Mouse (Mus musculus) neural tube, embryonic 14.5 days (tissue): ENCODE measurements around the gene Gas6. TPM values are rescaled to one million over a fixed set of nuclear protein-coding genes. Genes with fewer than 3 reads are reported as not detected.

Source experiments
- ATAC-seq: fragments of 200-750 bp; cut with Nextera tagmentation; 2 replicates; pipeline ENCODE4 v1.8.0; 2017; ENCODE audit warnings: low read depth, mild to moderate bottlenecking, moderate TSS enrichment, moderate library complexity
- H3K27ac ChIP-seq: fragments of 300-500 bp; sonication (generic); 2 replicates; pipeline ENCODE4 v1.5.1; 2014; ENCODE audit warnings: low read depth, mild to moderate bottlenecking, control low read depth, low read length, moderate library complexity, mixed read lengths
- H3K27me3 ChIP-seq: fragments of 300-500 bp; sonication (generic); 2 replicates; pipeline ENCODE4 v1.6.1; 2014; ENCODE audit warnings: low read length; ENCODE audit not compliant: control insufficient read depth, insufficient read depth
- H3K36me3 ChIP-seq: fragments of 300-500 bp; sonication (generic); 2 replicates; pipeline ENCODE4 v1.6.1; 2014; ENCODE audit warnings: low read length, mixed read lengths; ENCODE audit not compliant: control insufficient read depth, insufficient read depth
- H3K4me1 ChIP-seq: fragments of 300-500 bp; sonication (generic); 2 replicates; pipeline ENCODE4 v1.6.1; 2014; ENCODE audit warnings: low read length; ENCODE audit not compliant: control insufficient read depth, insufficient read depth
- H3K4me2 ChIP-seq: fragments of 300-500 bp; sonication (generic); 2 replicates; pipeline ENCODE4 v1.6.1; 2014; ENCODE audit warnings: mild to moderate bottlenecking, low read depth, low read length, control low read depth
- H3K4me3 ChIP-seq: fragments of 300-500 bp; sonication (generic); 2 replicates; pipeline ENCODE4 v1.5.1; 2014; ENCODE audit warnings: low read depth, low read length, control low read depth, mixed read lengths
- H3K9ac ChIP-seq: fragments of 300-500 bp; sonication (generic); replicated peaks from 2 replicates; pipeline ENCODE4 v1.6.1; 2014; ENCODE audit warnings: low read depth, mild to moderate bottlenecking, control low read depth, low read length, mixed read lengths
- H3K9me3 ChIP-seq: fragments of 300-500 bp; sonication (generic); 2 replicates; pipeline ENCODE4 v1.6.1; 2016; ENCODE audit warnings: low read length; ENCODE audit not compliant: control insufficient read depth
- WGBS: fragments of 180-500 bp; shearing (Covaris S2); extraction: QIAGEN DNeasy Blood & Tissue Kit; methylation state at CpG from one replicate; pipeline ENCODE4 v1.1.7; 2014; 5-methylcytosine and 5-hydroxymethylcytosine counted together
- polyA plus RNA-seq: library from polyadenylated mRNA; unstranded; fragments of >200 nt; fragmentation: Nextera tagmentation; extraction: Ambion mirVana; gene quantifications from 2 replicates; pipeline ENCODE4 v1.2.1, GENCODE M21; 2014

Gene Gas6
- polyA plus RNA-seq, 1 experiment from 2014 or later = 26.6 TPM

- ATAC-seq = peak; percentile 7
- 62% methylated on average over 9 of the region's 9 CpGs for WGBS
- Histone ChIP-seq H3K4me2 (no peak overlapping the region), H3K4me3 (no peak overlapping the region), H3K27me3 (peaks cover 4% of the 10 kb centered on the region), H3K27ac (no peak overlapping the region), H3K4me1 (0 out of 2 replicates have a peak, but pooled peaks cover 6% of the 10 kb centered on the region), H3K36me3 (no peaks in the 10 kb centered on the region), H3K9me3 (no peaks in the 10 kb centered on the region), H3K9ac (no peak overlapping the region)
Measured at GRCm38 (mm10) chr8:13492198-13492995, 1.9 kb downstream of the Gas6 start.

DNA sequence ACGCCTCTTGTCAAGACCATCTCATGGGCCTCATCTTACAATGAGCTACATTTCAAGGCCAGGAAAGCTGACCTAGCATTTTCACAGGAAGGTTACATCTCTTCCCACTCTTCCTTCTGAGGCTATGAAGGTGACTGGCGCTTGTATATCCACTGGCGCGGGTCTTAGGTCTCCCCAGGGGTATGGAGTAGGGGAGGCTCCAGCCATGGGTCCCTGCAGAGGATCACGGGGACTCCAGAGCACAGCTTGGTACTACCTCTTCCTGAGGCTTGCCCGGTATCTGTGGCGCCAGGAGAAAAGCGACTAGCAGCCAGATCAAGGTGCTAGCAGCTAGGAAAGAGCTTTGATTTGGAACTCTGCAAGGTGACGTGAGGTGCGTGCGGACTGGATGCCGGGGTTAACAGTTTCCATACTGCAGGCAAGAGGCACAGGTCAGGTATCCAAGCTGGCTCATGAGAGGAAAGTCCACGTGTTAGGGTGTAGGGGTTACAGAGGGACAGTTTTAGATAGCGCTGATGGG, 2.7 kb downstream of the Gas6 start:
- Histone ChIP-seq H3K4me1 (0 out of 2 replicates have a peak, but pooled peaks cover 6% of the 10 kb centered on the region), H3K27me3 (peaks cover 4% of the 10 kb centered on the region), H3K9ac (no peak overlapping the region), H3K9me3 (no peaks in the 10 kb centered on the region), H3K4me2 (no peak overlapping the region), H3K36me3 (no peaks in the 10 kb centered on the region), H3K27ac (no peak overlapping the region), H3K4me3 (no peak overlapping the region)
- WGBS = 91% methylated on average over 14 of the region's 14 CpGs
- ATAC-seq = no peak

- Histone ChIP-seq H3K27ac (no peak overlapping the region), H3K4me3 (no peak overlapping the region), H3K4me1 (0 out of 2 replicates have a peak, but pooled peaks cover 6% of the 10 kb centered on the region), H3K27me3 (peaks cover 4% of the 10 kb centered on the region), H3K9me3 (no peaks in the 10 kb centered on the region), H3K9ac (no peak overlapping the region), H3K4me2 (no peak overlapping the region), H3K36me3 (no peaks in the 10 kb centered on the region)
- 47% methylated on average over 13 of the region's 13 CpGs for WGBS
- ATAC-seq = no peak
Measured at GRCm38 (mm10) chr8:13489986-13490910, 4.0 kb downstream of the Gas6 start.

GRCm38 (mm10) chr8:13489351-13489750, 4.9 kb downstream of the Gas6 start:
- Histone ChIP-seq H3K27me3 (peaks cover 4% of the 10 kb centered on the region), H3K9me3 (no peaks in the 10 kb centered on the region), H3K27ac (no peak overlapping the region), H3K4me1 (0 out of 2 replicates have a peak, but pooled peaks cover 6% of the 10 kb centered on the region), H3K4me3 (no peak overlapping the region), H3K9ac (no peak overlapping the region), H3K36me3 (no peaks in the 10 kb centered on the region), H3K4me2 (no peak overlapping the region)
- no peak for ATAC-seq
- WGBS = 82% methylated on average over 3 of the region's 3 CpGs

DNA sequence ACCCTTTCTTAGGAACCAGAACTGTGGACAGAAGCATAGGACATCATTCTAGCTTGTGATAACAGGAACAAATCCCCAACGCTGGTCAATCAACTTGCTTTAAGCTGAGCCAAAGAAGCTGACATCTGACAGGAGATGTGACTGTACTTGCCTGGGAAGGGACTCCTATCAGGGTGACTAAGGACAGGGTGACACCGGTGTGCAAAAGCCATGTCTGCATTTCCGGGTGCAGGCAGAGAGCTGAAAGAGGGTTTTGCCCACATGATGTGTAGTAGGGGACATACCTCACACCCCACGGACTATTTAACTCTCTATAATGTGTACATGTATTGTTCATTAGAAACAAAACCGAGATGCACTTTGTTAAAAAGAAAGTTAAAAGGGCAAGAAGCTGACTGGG, 11.1 kb downstream of the Gas6 start:
- no peak overlapping the region for H3K9ac ChIP-seq
- no peaks in the 10 kb centered on the region; the same call in 1 of the 2 replicates for H3K36me3 ChIP-seq
- H3K27ac ChIP-seq = no peak overlapping the region
- no peaks in the 10 kb centered on the region for H3K27me3 ChIP-seq
- no peak overlapping the region for H3K4me3 ChIP-seq
- H3K4me1 ChIP-seq = no peaks in the 10 kb centered on the region
- 82% methylated on average over 5 of the region's 5 CpGs for WGBS
- H3K9me3 ChIP-seq = no peaks in the 10 kb centered on the region
- H3K4me2 ChIP-seq = no peak overlapping the region
- ATAC-seq = no peak

GRCm38 (mm10) chr8:13482101-13482801, 12.0 kb downstream of the Gas6 start:
- H3K36me3 ChIP-seq = no peaks in the 10 kb centered on the region; the same call in 1 of the 2 replicates
- no peaks in the 10 kb centered on the region for H3K27me3 ChIP-seq
- no peak overlapping the region for H3K4me2 ChIP-seq
- WGBS = 64% methylated on average over 2 of the region's 2 CpGs
- ATAC-seq = no peak
- H3K9me3 ChIP-seq = no peaks in the 10 kb centered on the region
- no peak overlapping the region for H3K27ac ChIP-seq
- no peak overlapping the region for H3K9ac ChIP-seq
- no peaks in the 10 kb centered on the region for H3K4me1 ChIP-seq
- no peak overlapping the region for H3K4me3 ChIP-seq

- H3K4me2 ChIP-seq = no peak overlapping the region
- no peak overlapping the region for H3K9ac ChIP-seq
- ATAC-seq = no peak
- 92% methylated on average over 3 of the region's 3 CpGs for WGBS
- no peaks in the 10 kb centered on the region for H3K4me1 ChIP-seq
- no peak overlapping the region for H3K4me3 ChIP-seq
- H3K36me3 ChIP-seq = no peaks in the 10 kb centered on the region; the same call in 1 of the 2 replicates
- H3K27ac ChIP-seq = no peak overlapping the region
- no peaks in the 10 kb centered on the region for H3K27me3 ChIP-seq
- H3K9me3 ChIP-seq = no peaks in the 10 kb centered on the region
Measured at GRCm38 (mm10) chr8:13481596-13481995, 12.7 kb downstream of the Gas6 start.

GRCm38 (mm10) chr8:13481089-13481554, 13.2 kb downstream of the Gas6 start:
- H3K27ac ChIP-seq = no peak overlapping the region
- H3K9ac ChIP-seq = no peak overlapping the region
- WGBS = 92% methylated on average over 7 of the region's 7 CpGs
- H3K9me3 ChIP-seq = no peaks in the 10 kb centered on the region
- no peaks in the 10 kb centered on the region for H3K4me1 ChIP-seq
- no peak overlapping the region for H3K4me2 ChIP-seq
- H3K36me3 ChIP-seq = no peaks in the 10 kb centered on the region; the same call in 1 of the 2 replicates
- no peak overlapping the region for H3K4me3 ChIP-seq
- ATAC-seq = no peak
- H3K27me3 ChIP-seq = no peaks in the 10 kb centered on the region
